Mouse (Mus musculus) adrenal gland, postnatal 4 days (tissue): ENCODE data around the gene Nfkbia. TPM values are rescaled to one million over a fixed set of nuclear protein-coding genes. Genes with fewer than 3 reads are reported as not detected.

Source experiments
- DNase-seq, 2 experiments: peaks; one replicate each; pipeline ENCODE4 v3.0.0; 2021 to 2022; ENCODE audit warnings: low spot score in 2 of 2, mixed read lengths in 2 of 2
- total RNA-seq, 2 experiments: library from RNA; stranded (reverse); gene quantifications; 2 replicates each; pipeline ENCODE4 v1.2.3; 2021

Gene Nfkbia
- total RNA-seq, 2 experiments from 2014 or later, result 108 to 131 TPM

DNA sequence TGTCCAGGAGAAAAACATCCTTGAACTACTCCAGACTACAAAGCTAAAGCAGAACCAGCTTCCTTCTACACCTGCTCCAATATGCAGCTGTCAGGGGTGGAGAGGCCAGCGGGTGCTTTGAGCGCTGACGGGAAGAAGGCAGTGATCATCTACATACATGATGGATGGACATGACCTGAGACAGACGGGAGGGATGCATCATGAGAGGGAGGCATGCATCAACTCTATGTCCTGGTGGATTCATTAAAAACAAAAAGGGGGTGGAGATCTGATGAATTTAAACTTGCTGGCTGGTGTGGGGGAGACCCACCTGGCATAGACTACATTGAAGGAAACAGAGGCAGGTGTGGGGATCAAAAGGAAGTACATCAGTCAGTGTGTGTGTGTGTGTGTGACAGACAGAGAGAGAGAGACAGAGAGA, 48.4 kb downstream of the Nfkbia start:
- no peak for DNase-seq

DNA sequence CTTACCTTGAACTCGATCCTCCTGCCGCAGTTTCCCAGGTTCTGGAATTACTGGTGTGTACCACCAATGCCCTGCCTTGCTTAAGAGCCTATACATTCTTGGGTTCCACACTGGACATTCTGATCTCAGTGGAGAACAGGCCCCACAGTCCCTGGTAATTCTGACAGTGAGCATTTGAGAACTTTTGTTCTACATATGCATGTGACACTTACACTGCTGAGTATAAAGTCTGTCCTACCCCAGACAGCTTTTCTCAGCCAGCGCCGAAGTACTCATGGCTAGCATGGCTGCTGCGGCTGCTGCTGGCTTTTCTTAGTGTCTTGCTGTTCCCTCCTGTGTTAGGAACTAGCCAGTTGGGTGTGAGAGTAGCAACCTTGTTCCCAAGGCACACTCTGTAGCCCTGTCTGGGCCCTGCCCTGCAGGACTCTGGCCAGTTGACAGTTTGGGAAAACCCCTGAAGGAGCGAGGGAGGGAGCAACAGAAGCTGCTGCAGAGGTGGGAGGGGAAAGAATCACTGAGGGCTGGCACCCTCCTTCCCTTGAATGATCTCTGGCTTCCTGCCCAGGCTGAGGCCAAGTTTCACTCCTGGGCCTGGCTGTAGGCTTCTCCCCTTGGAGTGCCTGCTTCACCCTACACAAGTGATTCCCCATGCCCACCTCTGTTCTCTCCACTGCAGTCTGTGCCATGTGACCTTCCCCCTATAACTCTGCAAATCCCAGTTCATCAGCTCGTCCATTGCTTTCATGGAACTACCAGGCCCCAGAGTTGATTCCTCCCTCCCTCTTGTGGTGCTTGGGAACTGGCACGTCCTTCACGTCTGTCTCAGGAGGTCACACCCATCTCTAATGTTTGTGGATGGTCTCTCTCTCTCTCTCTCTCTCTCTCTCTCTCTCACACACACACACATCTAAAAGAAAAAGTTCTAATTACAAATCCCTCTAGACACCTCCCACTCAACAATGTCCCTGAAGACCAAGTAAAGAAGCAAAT, 49.3 kb downstream of the Nfkbia start:
- peak; percentile 39 to 66 for DNase-seq

- DNase-seq, result no peak
Measured at GRCm38 (mm10) chr12:55442245-55442644, 50.2 kb downstream of the Nfkbia start.

DNA sequence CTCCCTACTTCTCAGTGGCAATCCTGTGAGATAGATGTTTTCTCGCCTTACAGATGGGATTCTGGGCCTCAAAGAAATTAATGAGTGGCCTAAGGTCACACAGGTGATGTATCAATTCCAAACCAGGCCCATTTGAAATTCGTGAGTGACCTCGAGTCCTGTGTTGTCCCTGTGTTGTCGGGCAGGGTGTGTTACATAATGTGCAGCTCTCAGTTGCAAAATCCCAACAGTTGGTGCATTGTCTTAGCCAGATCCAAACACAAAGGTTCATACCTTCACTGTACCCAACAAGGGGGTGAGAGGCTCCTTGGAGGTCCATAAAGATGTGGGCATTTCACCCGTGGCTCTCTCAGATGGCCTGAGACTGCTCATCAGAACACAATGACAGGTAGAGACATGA, 52.0 kb downstream of the Nfkbia start:
- no peak for DNase-seq

Other genes with a start within 250 kb of the Nfkbia start
- gene 1110008L16Rik, start 193.1 kb downstream of the Nfkbia start, total RNA-seq, result 10 to 100 TPM; 19.9 to 21.8 TPM
- 10 to 100 TPM; 16.6 to 17.6 TPM for gene Ppp2r3c, start 189.6 kb downstream of the Nfkbia start, total RNA-seq
- gene Psma6, start 108.4 kb downstream of the Nfkbia start, total RNA-seq, result 100 to 1,000 TPM; 234 to 258 TPM
- not detected for gene Aldoart2, start 72.6 kb upstream of the Nfkbia start, total RNA-seq
- gene Insm2, start 106.8 kb upstream of the Nfkbia start, total RNA-seq, result 1 to 10 TPM; 3.0 to 3.3 TPM